Mouse (Mus musculus) heart, postnatal 0 days (tissue): ENCODE results near the gene Ktn1. TPM values are rescaled to one million over a fixed set of nuclear protein-coding genes. Genes with fewer than 3 reads are reported as not detected.

Experiments
- ATAC-seq: fragments of 200-750 bp; cut with Nextera tagmentation; 2 replicates; pipeline ENCODE4 v1.8.0; 2017; ENCODE audit warnings: low read depth, moderate number of reproducible peaks, moderate library complexity; ENCODE audit not compliant: insufficient read depth
- DNase-seq: peaks from one replicate; pipeline ENCODE4 v3.0.0-alpha.2; 2016; ENCODE audit warnings: low spot score
- H3K27ac ChIP-seq: fragments of 300-500 bp; sonication (generic); 2 replicates; pipeline ENCODE4 v1.5.1; 2014; ENCODE audit warnings: low read depth, mild to moderate bottlenecking
- H3K27me3 ChIP-seq: fragments of 300-500 bp; sonication (generic); 2 replicates; pipeline ENCODE4 v1.6.1; 2014; ENCODE audit warnings: low read length, mixed read lengths; ENCODE audit not compliant: control insufficient read depth, insufficient read depth
- H3K36me3 ChIP-seq: fragments of 300-500 bp; sonication (generic); replicated peaks from 2 replicates; pipeline ENCODE4 v1.6.1; 2014; ENCODE audit warnings: low read length, mixed read lengths; ENCODE audit not compliant: control insufficient read depth, insufficient read depth
- H3K4me1 ChIP-seq: fragments of 300-500 bp; sonication (generic); 2 replicates; pipeline ENCODE4 v1.6.1; 2014; ENCODE audit warnings: antibody characterized with exemption; ENCODE audit not compliant: control insufficient read depth, insufficient read depth
- H3K4me2 ChIP-seq: fragments of 300-500 bp; sonication (generic); 2 replicates; pipeline ENCODE4 v1.6.1; 2014; ENCODE audit warnings: low read depth, mild to moderate bottlenecking, low read length, moderate library complexity
- H3K4me3 ChIP-seq: fragments of 300-500 bp; sonication (generic); 2 replicates; pipeline ENCODE4 v1.5.1; 2014; ENCODE audit warnings: low read depth, low read length
- H3K9ac ChIP-seq: fragments of 300-500 bp; sonication (generic); replicated peaks from 2 replicates; pipeline ENCODE4 v1.6.1; 2014; ENCODE audit warnings: low read depth, low read length, mixed read lengths
- H3K9me3 ChIP-seq: fragments of 300-500 bp; sonication (generic); replicated peaks from 2 replicates; pipeline ENCODE4 v1.6.1; 2016; ENCODE audit warnings: low read length; ENCODE audit not compliant: control insufficient read depth
- CTCF ChIP-seq: IDR thresholded peaks from 2 replicates; pipeline ENCODE4 v1.5.1; 2016; ENCODE audit warnings: antibody characterized with exemption, control low read depth, low read depth
- EP300 ChIP-seq: IDR thresholded peaks from 2 replicates; pipeline ENCODE4 v1.6.1; 2016; ENCODE audit warnings: antibody characterized with exemption, low read depth
- WGBS: fragments of 180-500 bp; shearing (Covaris S2); extraction: QIAGEN DNeasy Blood & Tissue Kit; methylation state at CpG from one replicate; pipeline ENCODE4 v1.1.7; 2014; 5-methylcytosine and 5-hydroxymethylcytosine counted together
- polyA plus RNA-seq: library from polyadenylated mRNA; unstranded; fragments of >200 nt; fragmentation: Nextera tagmentation; extraction: Ambion mirVana; gene quantifications from 2 replicates; pipeline ENCODE4 v1.2.1, GENCODE M21; 2015
- total RNA-seq: library from RNA; depleted of rRNA; stranded (reverse); fragments of >200 nt; gene quantifications from 2 replicates; pipeline ENCODE4 v1.2.3, GENCODE M21; 2014; ENCODE audit warnings: low replicate concordance

Gene Ktn1
- total and polyA plus RNA-seq, 2 experiments from 2014 or later, result 31.7 to 104 TPM

DNA sequence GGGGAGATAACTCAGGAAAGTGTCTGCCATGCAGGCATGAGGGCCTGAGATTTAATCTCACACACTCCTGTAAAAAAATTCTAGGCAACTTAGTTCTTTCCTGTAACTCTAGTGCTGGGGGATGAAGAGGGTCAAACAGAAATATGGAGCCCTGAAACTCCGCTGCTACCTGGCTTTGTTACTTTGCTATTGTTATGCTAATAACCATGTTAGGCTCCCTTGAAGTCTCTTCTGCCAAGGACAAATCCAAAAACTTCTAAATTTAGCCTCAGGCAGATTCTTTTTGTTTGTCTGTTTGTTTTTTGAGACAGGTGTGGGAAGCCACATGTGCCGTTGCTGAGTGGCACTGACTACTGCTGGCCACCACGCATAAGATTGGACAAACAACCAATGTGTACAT, 100.5 kb downstream of the Ktn1 start:
- DNase-seq (no peak), ATAC-seq (no peak)
- peaks cover 16% of the 10 kb centered on the region for H3K4me1 ChIP-seq
- no peaks in the 10 kb centered on the region for H3K27me3 ChIP-seq
- H3K9me3 ChIP-seq, result no peaks in the 10 kb centered on the region
- no peak overlapping the region for H3K27ac ChIP-seq
- WGBS, result 97% methylated on average over 3 of the region's 3 CpGs
- TF ChIP-seq CTCF (no peak), EP300 (no peak)
- no peaks in the 10 kb centered on the region for H3K36me3 ChIP-seq
- no peak overlapping the region for H3K9ac ChIP-seq
- H3K4me2 ChIP-seq, result no peak overlapping the region
- no peak overlapping the region for H3K4me3 ChIP-seq

DNA sequence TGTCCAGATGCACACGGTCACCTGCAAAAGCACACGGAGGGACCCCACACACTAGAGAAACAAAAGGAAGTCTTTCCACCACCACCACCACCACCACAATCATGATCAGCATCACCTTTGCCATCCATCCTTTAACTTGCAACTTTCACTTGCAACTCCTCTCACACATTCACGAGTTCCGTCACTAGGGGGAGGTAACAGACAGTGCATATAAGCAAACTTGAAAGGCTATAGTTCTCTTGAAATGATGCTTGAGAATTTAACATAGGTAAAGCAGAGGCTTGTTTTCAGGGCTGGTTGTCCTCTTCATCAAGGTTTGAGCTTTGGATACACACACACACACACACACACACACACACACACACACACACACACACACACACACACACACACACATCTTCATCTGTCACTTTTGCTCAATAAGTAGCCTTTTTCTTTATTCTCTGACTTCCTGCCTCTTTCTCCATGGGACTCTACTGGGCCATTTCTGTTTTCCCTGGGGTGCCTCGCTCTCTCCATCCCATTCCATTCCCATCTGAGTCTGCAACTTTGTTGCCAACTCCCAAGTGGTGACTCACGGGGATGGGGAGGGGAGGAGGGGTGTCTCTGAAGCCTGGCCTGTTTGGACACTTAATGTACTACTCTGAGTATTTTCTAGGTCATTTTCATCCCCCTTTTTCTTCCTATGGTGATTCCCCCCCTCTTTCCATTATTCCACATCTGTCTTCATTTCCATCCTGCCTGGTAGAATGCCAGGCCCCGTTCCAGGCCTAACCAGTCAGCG, 103.4 kb downstream of the Ktn1 start:
- Histone ChIP-seq H3K27me3 (no peaks in the 10 kb centered on the region), H3K9ac (no peak overlapping the region), H3K4me3 (no peak overlapping the region), H3K4me2 (no peak overlapping the region), H3K9me3 (no peaks in the 10 kb centered on the region), H3K27ac (no peak overlapping the region), H3K4me1 (peaks cover 11% of the 10 kb centered on the region), H3K36me3 (no peaks in the 10 kb centered on the region)
- DNase-seq, result peak; percentile 71
- 44% methylated on average over 8 of the region's 8 CpGs for WGBS
- ATAC-seq, result no peak
- peak; percentile 94 for TF ChIP-seq CTCF
- no peak for TF ChIP-seq EP300

DNA sequence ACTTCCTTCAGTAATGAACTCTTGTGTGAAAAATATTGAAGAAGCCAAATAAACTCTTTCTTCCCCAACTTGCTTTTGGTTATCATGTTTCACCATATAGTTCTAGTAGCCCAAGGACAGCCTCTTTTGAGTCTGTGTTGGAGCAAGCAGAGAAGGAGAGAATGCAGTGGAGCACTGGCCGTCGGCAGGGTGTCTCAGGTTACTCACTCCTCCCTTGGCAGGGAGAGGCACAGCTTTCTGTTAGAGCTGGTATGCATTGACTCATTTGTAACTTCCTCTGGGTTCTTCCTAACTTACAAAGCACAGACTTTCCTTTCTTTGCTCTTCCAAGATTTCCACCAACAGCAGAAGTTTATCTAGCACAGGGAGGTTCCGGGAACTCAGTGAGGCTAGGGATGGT, 105.3 kb downstream of the Ktn1 start:
- Histone ChIP-seq H3K4me2 (no peak overlapping the region), H3K4me1 (0 out of 2 replicates have a peak, but pooled peaks cover 1% of the 10 kb centered on the region), H3K36me3 (no peaks in the 10 kb centered on the region), H3K4me3 (no peak overlapping the region), H3K9me3 (no peaks in the 10 kb centered on the region), H3K27ac (no peak overlapping the region), H3K27me3 (no peaks in the 10 kb centered on the region), H3K9ac (no peak overlapping the region)
- DNase-seq (no peak), ATAC-seq (no peak)
- TF ChIP-seq EP300 (no peak), CTCF (no peak)
- 29% methylated on average over 3 of the region's 3 CpGs for WGBS

DNA sequence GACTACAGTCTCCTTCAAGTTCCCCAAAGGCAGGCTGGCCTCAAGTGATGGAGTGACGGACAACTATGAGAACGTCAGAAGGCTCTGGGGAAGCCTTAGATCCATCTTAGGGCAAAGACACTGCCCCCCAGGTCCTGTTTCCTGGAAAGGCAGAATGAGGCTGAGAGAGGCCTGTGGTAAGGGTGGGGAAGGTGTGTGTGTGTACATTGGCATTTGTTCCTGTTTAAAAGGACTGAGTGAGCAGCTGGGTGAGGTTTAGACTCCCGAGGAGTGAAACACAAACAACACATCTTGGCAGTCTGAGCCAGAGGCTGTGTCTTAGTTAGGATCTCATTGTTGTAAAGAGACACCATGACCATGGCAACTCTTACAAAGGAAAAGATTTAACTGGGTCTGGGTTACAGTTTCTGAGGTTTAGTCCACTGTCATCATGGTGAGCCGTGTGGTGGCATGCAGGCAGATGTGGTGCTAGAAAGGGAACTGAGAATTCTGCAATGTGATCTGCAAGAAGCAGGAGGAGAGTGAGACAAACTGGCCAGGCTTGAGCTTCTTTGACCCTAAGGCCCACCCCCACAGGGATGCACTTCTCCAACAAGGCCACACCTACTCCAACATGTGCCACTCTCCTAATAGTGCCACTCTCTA, 106.1 kb downstream of the Ktn1 start:
- Histone ChIP-seq H3K4me3 (no peak overlapping the region), H3K9me3 (no peaks in the 10 kb centered on the region), H3K4me2 (no peak overlapping the region), H3K36me3 (no peaks in the 10 kb centered on the region), H3K27me3 (no peaks in the 10 kb centered on the region), H3K27ac (no peak overlapping the region), H3K9ac (no peak overlapping the region), H3K4me1 (no peaks in the 10 kb centered on the region)
- ATAC-seq (no peak), DNase-seq (no peak)
- WGBS, result 75% methylated on average over 4 of the region's 4 CpGs
- no peak for TF ChIP-seq CTCF
- TF ChIP-seq EP300, result no peak

DNA sequence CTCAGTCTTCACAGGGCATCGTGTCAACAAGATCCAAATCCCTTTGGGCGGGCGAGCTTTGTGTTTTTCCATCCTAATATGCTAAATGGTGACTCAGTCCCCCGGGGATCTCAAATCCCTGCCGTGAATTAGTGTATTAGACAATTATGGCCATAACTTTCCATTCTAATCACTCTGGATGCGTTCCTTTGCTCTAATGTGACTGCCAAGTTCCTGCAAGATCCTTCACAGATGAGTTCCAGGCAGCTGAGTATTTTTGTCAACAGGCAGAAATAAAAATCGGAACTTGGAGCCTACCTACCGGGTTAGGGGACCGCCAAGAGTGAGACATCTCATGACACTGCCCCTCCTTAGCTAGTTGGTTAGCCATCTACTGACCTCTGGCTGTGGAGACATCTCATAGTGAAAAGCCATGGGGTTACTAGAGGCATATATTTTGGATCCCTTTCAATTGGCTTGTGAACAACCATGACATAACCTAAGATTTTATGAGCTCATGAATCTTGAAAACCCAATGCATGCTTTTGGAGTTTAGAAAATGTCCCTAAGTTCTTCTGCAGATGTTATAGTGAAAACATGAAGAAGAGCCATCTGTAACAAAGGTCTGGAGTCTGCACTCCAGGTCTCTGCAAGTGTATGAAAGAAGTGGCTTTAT, 108.3 kb downstream of the Ktn1 start:
- Histone ChIP-seq H3K4me1 (no peaks in the 10 kb centered on the region), H3K27me3 (no peaks in the 10 kb centered on the region), H3K9ac (no peak overlapping the region), H3K27ac (no peak overlapping the region), H3K4me3 (no peak overlapping the region), H3K4me2 (no peak overlapping the region), H3K36me3 (no peaks in the 10 kb centered on the region), H3K9me3 (no peaks in the 10 kb centered on the region)
- TF ChIP-seq CTCF (no peak), EP300 (no peak)
- no peak for DNase-seq
- ATAC-seq, result no peak
- 74% methylated on average over 9 of the region's 9 CpGs for WGBS
